Mouse (Mus musculus) spleen, adult 2 months (tissue): ENCODE measurements around the gene Rhob. TPM values are rescaled to one million over a fixed set of nuclear protein-coding genes. Genes with fewer than 3 reads are reported as not detected.

Experiments used
- DNase-seq, 2 experiments: peaks; one replicate each; pipeline versions ENCODE4 v3.0.0 to v3.0.0-alpha.2; 2012 to 2021; ENCODE audit warnings: low spot score in 2 of 2, low read depth in 1 of 2
- H3K27ac ChIP-seq: fragments of 200-500 bp; 2 replicates; pipeline ENCODE4 v1.5.1; 2012; ENCODE audit warnings: low read length, inconsistent platforms; ENCODE audit not compliant: insufficient read depth
- H3K27me3 ChIP-seq: fragments of 200-500 bp; 2 replicates; pipeline ENCODE4 v1.6.1; 2012; ENCODE audit warnings: mild to moderate bottlenecking, moderate library complexity, low read length, inconsistent platforms; ENCODE audit not compliant: control insufficient read depth, insufficient read depth
- H3K36me3 ChIP-seq: fragments of 200-500 bp; 2 replicates; pipeline ENCODE4 v1.6.1; 2012; ENCODE audit warnings: mild to moderate bottlenecking, low read length, inconsistent platforms; ENCODE audit not compliant: control insufficient read depth, insufficient read depth
- H3K4me1 ChIP-seq: fragments of 200-500 bp; 2 replicates; pipeline ENCODE4 v1.6.1; 2011; ENCODE audit warnings: inconsistent platforms; ENCODE audit not compliant: control insufficient read depth, insufficient read depth, insufficient read length
- H3K4me3 ChIP-seq: fragments of 200-500 bp; 2 replicates; pipeline ENCODE4 v1.5.1; 2011; ENCODE audit warnings: mild to moderate bottlenecking, inconsistent platforms; ENCODE audit not compliant: insufficient read depth, insufficient read length; ENCODE audit errors: extremely low read depth
- CTCF ChIP-seq: fragments of 200-500 bp; IDR thresholded peaks from 2 replicates; pipeline ENCODE4 v1.5.1; 2011; ENCODE audit warnings: mild to moderate bottlenecking, inconsistent platforms; ENCODE audit not compliant: insufficient read depth, insufficient read length, insufficient replicate concordance; ENCODE audit errors: extremely low read depth
- POLR2A ChIP-seq: fragments of 200-500 bp; IDR thresholded peaks from 2 replicates; pipeline ENCODE4 v1.6.1; 2011; ENCODE audit warnings: low read depth, low read length, inconsistent platforms
- whole genome bisulfite sequencing: fragments of 180-500 bp; shearing (Covaris S2); methylation state at CpG from one replicate; pipeline ENCODE4 v1.1.7; 2018; 5-methylcytosine and 5-hydroxymethylcytosine counted together
- polyA plus RNA-seq: library from polyadenylated mRNA; depleted of rRNA; stranded (reverse); fragments of >200 nt; gene quantifications from 2 replicates; pipeline ENCODE4 v1.2.3, GENCODE M21; 2012

Rhob gene
- polyA plus RNA-seq, 1 experiment: 84.8 TPM

DNA sequence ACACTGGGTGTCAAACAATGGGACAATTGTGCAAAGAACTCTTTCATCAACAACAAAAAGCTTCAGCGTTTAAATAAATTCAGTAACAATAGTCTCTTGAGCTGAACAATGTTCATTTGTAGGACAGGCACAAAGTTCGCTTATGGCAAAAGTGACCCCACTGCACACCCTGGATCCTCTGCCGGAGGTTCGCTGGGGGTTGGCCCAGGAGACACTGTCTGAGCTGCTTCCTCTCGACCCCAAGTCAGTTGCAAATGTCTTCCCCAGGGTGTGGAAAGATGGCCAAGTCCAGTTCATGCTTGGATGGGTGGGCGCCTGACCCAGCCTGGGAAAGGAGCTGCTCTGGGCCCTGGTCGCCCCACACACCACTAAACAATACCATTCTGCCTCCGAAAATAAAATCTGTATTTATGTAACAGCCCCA lies 1.6 kb downstream of the Rhob start:
- Histone ChIP-seq H3K27ac (no peak overlapping the region), H3K4me3 (peak overlapping the region; percentile 80), H3K27me3 (no peaks in the 10 kb centered on the region), H3K4me1 (peaks cover 4% of the 10 kb centered on the region; the same call in 1 of the 2 replicates), H3K36me3 (no peaks in the 10 kb centered on the region)
- 42% methylated on average over 8 of the region's 8 CpGs for WGBS
- TF ChIP-seq CTCF (no peak), POLR2A (no peak)
- no peak for DNase-seq

DNA sequence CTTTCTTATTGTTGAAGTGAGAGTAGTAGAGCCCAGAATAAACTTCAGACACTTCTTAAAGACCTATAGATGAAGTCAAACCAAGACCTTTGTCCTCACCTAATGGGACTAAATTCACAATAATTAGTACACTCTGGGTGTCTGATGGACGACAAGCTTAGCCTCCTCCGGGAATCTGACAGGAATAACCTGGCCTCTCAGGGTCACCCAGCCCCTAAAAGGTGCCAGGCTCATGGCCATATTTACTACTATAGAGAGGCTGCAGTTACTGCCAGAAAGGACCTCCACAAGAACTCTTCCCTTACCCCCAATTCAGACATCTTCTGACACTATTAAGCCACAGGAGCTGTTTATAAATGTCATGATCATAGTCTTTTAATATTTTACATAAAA lies 2.5 kb downstream of the Rhob start:
- H3K36me3 ChIP-seq: no peaks in the 10 kb centered on the region
- H3K4me3 ChIP-seq: 0 out of 2 replicates have a peak overlapping the region, but pooled peaks have one; percentile 13
- H3K27ac ChIP-seq: no peak overlapping the region
- no peak for TF ChIP-seq CTCF
- TF ChIP-seq POLR2A: no peak
- H3K27me3 ChIP-seq: no peaks in the 10 kb centered on the region
- no peak for DNase-seq
- H3K4me1 ChIP-seq: peaks cover 4% of the 10 kb centered on the region; the same call in 1 of the 2 replicates
- whole genome bisulfite sequencing: 76% methylated on average over 2 of the region's 2 CpGs

GRCm38 (mm10) chr12:8496679-8497313 lies 3.0 kb downstream of the Rhob start:
- Histone ChIP-seq H3K4me3 (no peak overlapping the region), H3K27me3 (no peaks in the 10 kb centered on the region), H3K36me3 (no peaks in the 10 kb centered on the region), H3K4me1 (peaks cover 4% of the 10 kb centered on the region; the same call in 1 of the 2 replicates), H3K27ac (no peak overlapping the region)
- TF ChIP-seq CTCF (no peak), POLR2A (no peak)
- 58% methylated on average over 2 of the region's 2 CpGs for WGBS
- no peak for DNase-seq

DNA sequence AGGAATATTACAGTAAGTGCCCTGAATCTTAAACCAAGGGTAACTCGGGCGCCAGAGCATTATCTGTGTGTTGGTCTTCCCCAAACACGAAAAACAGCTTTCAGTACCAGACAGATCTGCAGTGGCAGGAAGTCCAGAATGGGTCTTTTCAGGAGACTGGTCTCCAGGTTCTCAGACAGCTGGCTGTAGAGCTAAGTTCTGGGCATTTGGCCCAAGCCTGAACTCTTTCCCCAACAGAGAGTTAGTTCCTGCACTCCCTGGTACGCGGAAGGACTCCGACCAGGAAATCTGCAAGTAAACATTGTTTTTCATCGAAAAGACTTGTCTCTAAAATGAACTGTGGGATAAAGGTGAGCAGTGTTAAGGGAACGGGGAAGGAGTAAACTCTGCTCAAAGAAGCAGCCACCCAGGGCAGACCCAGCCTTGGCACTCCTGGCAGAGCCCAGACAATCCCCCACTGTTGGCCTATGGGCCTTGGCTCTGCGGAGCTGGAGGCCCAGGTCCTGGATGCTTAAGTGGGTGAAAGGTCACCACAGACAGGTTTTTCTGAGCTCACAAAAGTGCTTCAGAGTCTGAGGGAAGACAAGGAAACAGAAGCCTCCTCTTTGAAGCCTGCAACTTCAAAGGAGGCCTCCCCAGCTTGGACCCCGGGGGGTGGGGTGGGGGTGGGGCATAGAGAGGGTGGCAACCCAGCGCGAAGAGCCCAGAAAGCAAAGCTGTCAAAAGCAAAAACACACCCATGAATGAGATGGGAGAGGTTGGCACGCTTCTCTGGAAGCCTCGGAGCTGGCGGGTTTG lies 3.7 kb downstream of the Rhob start:
- no peaks in the 10 kb centered on the region for H3K36me3 ChIP-seq
- 52% methylated on average over 15 of the region's 15 CpGs for WGBS
- TF ChIP-seq CTCF: no peak
- no peak for TF ChIP-seq POLR2A
- H3K27me3 ChIP-seq: no peaks in the 10 kb centered on the region
- H3K4me1 ChIP-seq: peaks cover 4% of the 10 kb centered on the region; the same call in 1 of the 2 replicates
- no peak overlapping the region for H3K4me3 ChIP-seq
- 0 out of 2 replicates have a peak overlapping the region, but pooled peaks have one; percentile 42 for H3K27ac ChIP-seq
- DNase-seq: no peak

DNA sequence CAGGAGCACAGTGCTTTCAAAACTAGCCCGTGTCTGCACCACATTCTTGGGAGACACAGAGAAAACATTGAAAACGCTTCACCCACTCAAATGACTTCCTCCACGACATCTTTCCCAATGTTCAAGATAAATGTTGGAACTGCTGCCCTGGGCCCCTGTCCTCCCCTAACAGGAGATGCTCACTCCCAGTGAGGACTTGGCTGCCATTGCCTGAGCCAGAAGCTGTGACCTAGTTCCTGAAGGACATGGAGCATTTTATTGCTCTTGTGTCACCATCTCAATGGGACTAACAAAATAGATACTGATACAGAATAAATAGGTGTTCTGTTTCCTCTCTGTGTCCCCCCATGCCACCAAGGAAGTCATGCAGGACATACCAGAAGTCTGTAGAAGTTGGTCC lies 5.1 kb downstream of the Rhob start:
- Histone ChIP-seq H3K4me3 (no peak overlapping the region), H3K27me3 (no peaks in the 10 kb centered on the region), H3K36me3 (no peaks in the 10 kb centered on the region), H3K27ac (no peak overlapping the region), H3K4me1 (peaks cover 4% of the 10 kb centered on the region; the same call in 1 of the 2 replicates)
- WGBS: 80% methylated on average over 3 of the region's 3 CpGs
- DNase-seq: no peak
- TF ChIP-seq CTCF: no peak
- TF ChIP-seq POLR2A: no peak

DNA sequence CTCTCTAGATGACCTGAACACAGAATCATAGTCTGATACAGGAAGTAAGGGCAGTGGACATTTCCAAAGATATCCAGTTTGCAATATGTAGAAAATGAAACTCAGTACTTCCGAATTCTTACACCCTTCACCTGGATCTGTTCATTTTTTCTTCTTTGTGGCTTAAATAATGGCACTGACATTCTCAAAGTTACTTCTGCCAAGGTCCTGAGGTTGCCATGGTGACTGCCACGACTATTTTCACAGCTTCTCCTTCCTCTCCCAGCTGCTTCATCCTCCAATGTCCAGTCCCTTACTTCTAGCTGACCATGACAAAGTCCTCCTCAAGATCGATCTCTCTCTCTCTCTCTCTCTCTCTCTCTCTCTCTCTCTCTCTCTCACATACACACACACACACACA lies 6.4 kb downstream of the Rhob start:
- H3K4me1 ChIP-seq: peaks cover 3% of the 10 kb centered on the region; the same call in 1 of the 2 replicates
- 54% methylated on average over 3 of the region's 3 CpGs for WGBS
- H3K27ac ChIP-seq: no peak overlapping the region
- TF ChIP-seq CTCF (no peak), POLR2A (no peak)
- H3K4me3 ChIP-seq: no peak overlapping the region
- DNase-seq: no peak
- no peaks in the 10 kb centered on the region for H3K27me3 ChIP-seq
- H3K36me3 ChIP-seq: no peaks in the 10 kb centered on the region

DNA sequence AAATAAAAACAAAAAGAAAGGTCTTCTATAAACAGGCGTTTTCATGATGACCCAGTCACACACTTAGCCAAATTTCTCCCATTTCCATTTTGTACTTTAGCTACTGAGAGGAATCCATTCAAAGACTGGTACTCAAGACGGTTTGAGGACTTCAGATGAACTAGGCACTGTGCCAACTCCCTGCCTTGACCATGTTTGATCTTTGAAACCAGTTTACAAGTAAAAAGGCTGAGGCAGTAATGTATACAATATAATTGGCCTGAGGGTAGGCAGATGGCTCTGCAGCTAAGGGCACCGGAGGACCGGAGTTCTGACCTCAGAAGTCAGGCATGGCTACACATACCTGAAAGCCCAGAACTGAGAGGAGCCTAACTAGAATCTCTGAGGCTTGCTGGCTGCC lies 10.7 kb downstream of the Rhob start:
- TF ChIP-seq CTCF (no peak), POLR2A (no peak)
- Histone ChIP-seq H3K4me3 (no peak overlapping the region), H3K27ac (no peak overlapping the region), H3K27me3 (no peaks in the 10 kb centered on the region), H3K4me1 (no peaks in the 10 kb centered on the region), H3K36me3 (no peaks in the 10 kb centered on the region)
- no peak for DNase-seq
- 80% methylated on average over 4 of the region's 4 CpGs for WGBS
